Mouse (Mus musculus) liver, embryonic 16.5 days (tissue): ENCODE measurements around the gene Gpn1. TPM values are rescaled to one million over a fixed set of nuclear protein-coding genes. Genes with fewer than 3 reads are reported as not detected.
"Not testable (repeated sequence)": the region's sequence is repeated elsewhere in the genome, so short reads cannot be mapped to it uniquely, and the experiment has no call there.

Experiments
- ATAC-seq: fragments of 200-750 bp; cut with Nextera tagmentation; 2 replicates; pipeline ENCODE4 v1.8.0; 2017; ENCODE audit warnings: low read depth, mild to moderate bottlenecking, moderate number of reproducible peaks, moderate library complexity
- H3K27ac ChIP-seq: fragments of 300-500 bp; sonication (generic); 2 replicates; pipeline ENCODE4 v1.5.1; 2014; ENCODE audit warnings: mild to moderate bottlenecking, low read length
- H3K27me3 ChIP-seq: fragments of 300-500 bp; sonication (generic); 2 replicates; pipeline ENCODE4 v1.6.1; 2014; ENCODE audit warnings: low read depth, low read length, mixed read lengths; ENCODE audit not compliant: control insufficient read depth, insufficient read depth
- H3K36me3 ChIP-seq: fragments of 300-500 bp; sonication (generic); 2 replicates; pipeline ENCODE4 v1.6.1; 2014; ENCODE audit warnings: mild to moderate bottlenecking; ENCODE audit not compliant: control insufficient read depth, insufficient read depth
- H3K4me1 ChIP-seq: fragments of 300-500 bp; sonication (generic); 2 replicates; pipeline ENCODE4 v1.6.1; 2014; ENCODE audit warnings: low read depth, low read length, mixed read lengths; ENCODE audit not compliant: control insufficient read depth
- H3K4me2 ChIP-seq: fragments of 300-500 bp; sonication (generic); 2 replicates; pipeline ENCODE4 v1.6.1; 2014; ENCODE audit warnings: low read depth, low read length, mixed read lengths
- H3K4me3 ChIP-seq: fragments of 300-500 bp; sonication (generic); 2 replicates; pipeline ENCODE4 v1.5.1; 2014; ENCODE audit warnings: low read depth, mild to moderate bottlenecking, low read length
- H3K9ac ChIP-seq: fragments of 300-500 bp; sonication (generic); 2 replicates; pipeline ENCODE4 v1.6.1; 2014; ENCODE audit warnings: low read depth, low read length
- H3K9me3 ChIP-seq: fragments of 300-500 bp; sonication (generic); replicated peaks from 2 replicates; pipeline ENCODE4 v1.6.1; 2016; ENCODE audit warnings: low read length; ENCODE audit not compliant: control insufficient read depth
- WGBS: fragments of 180-500 bp; shearing (Covaris S2); extraction: QIAGEN DNeasy Blood & Tissue Kit; methylation state at CpG from one replicate; pipeline ENCODE4 v1.1.7; 2014; ENCODE audit not compliant: insufficient replicate concordance; 5-methylcytosine and 5-hydroxymethylcytosine counted together
- polyA plus RNA-seq: library from polyadenylated mRNA; unstranded; fragments of >200 nt; fragmentation: Nextera tagmentation; extraction: Ambion mirVana; gene quantifications from 2 replicates; pipeline ENCODE4 v1.2.1, GENCODE M21; 2015

Gpn1 gene
- polyA plus RNA-seq, 1 experiment from 2014 or later, result 14.4 TPM

DNA sequence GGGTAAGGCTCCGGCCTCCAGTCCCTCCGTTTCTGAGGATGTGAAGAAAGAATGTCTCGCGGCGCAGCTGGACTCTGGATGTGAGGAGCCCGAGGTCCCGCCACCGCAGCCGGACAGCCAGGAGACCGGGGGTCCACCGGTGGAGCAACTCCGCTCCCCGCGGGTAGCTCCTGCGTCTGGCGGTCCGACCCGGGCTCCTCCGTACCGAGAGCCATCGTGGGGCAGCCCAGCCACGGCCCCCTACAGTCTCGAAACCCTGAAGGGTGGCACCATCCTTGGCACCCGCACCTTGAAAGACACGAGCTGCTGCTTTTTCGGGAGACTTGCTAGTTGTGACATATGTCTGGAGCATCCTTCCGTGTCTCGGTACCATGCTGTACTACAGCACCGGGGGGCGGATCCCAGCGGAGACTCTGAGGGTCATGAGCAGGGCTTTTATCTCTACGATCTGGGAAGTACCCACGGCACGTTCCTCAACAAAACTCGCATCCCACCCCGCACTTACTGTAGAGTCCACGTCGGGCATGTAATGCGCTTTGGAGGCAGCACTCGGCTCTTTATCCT is 32.7 kb downstream of the Gpn1 start:
- Histone ChIP-seq H3K9ac (peak overlapping the region; percentile 86), H3K27ac (peak overlapping the region; percentile 31; the same call in 1 of the 2 replicates), H3K9me3 (no peaks in the 10 kb centered on the region), H3K4me2 (peak overlapping the region; percentile 90), H3K4me3 (peak overlapping the region; percentile 91), H3K36me3 (peaks cover 14% of the 10 kb centered on the region), H3K4me1 (peaks cover 13% of the 10 kb centered on the region), H3K27me3 (no peaks in the 10 kb centered on the region)
- ATAC-seq, result peak; percentile 51
- 2% methylated on average over 40 of the region's 40 CpGs for WGBS

DNA sequence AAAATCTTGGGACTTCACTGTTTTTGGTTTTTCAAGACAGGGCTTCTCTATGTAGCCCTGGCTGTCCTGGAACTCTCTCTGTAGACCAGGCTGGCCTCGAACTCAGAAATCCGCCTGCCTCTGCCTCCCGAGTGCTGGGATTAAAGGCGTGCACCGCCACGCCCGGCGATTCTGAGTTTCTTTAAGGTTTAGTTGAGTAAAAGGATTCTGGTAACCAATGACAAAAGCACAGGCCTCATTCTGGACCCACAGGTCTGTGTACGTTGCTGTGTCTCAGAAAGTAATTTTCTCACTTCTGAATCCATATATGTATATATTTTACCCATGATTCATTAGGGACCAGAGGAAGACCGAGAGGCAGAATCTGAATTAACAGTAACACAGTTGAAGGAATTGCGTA is 33.2 kb downstream of the Gpn1 start, which contains the start of gene Supt7l:
TSS of gene Supt7l (minus strand) at position 101 of the 400 bp plus-strand sequence.
- Histone ChIP-seq H3K4me2 (peak within 1 kb of the TSS; percentile 90), H3K36me3 (peaks cover 17% of the 10 kb centered on the region), H3K4me3 (peak within 1 kb of the TSS; percentile 91), H3K9ac (peak within 1 kb of the TSS; percentile 86), H3K4me1 (peaks cover 13% of the 10 kb centered on the region), H3K27ac (peak within 1 kb of the TSS; percentile 31; the same call in 1 of the 2 replicates)
- H3K9me3 ChIP-seq, H3K27me3 ChIP-seq, ATAC-seq: not testable (repeated sequence)
- WGBS, result 62% methylated on average over 11 of the region's 11 CpGs

- Histone ChIP-seq H3K9me3 (no peaks in the 10 kb centered on the region), H3K27me3 (no peaks in the 10 kb centered on the region), H3K36me3 (peaks cover 17% of the 10 kb centered on the region), H3K4me3 (no peak overlapping the region), H3K4me2 (no peak overlapping the region), H3K9ac (no peak overlapping the region), H3K27ac (no peak overlapping the region), H3K4me1 (peaks cover 13% of the 10 kb centered on the region)
- 21% methylated on average over 2 of the region's 2 CpGs for WGBS
- ATAC-seq, result no peak
Measured at GRCm38 (mm10) chr5:31528560-31528959, 34.0 kb downstream of the Gpn1 start.

- Histone ChIP-seq H3K27me3 (no peaks in the 10 kb centered on the region), H3K36me3 (peaks cover 37% of the 10 kb centered on the region), H3K4me3 (no peak overlapping the region), H3K9me3 (no peaks in the 10 kb centered on the region), H3K27ac (no peak overlapping the region), H3K4me1 (no peaks in the 10 kb centered on the region), H3K4me2 (no peak overlapping the region), H3K9ac (no peak overlapping the region)
- no peak for ATAC-seq
- 71% methylated on average over 2 of the region's 2 CpGs for WGBS
Measured at GRCm38 (mm10) chr5:31535228-31535627, 40.7 kb downstream of the Gpn1 start.

DNA sequence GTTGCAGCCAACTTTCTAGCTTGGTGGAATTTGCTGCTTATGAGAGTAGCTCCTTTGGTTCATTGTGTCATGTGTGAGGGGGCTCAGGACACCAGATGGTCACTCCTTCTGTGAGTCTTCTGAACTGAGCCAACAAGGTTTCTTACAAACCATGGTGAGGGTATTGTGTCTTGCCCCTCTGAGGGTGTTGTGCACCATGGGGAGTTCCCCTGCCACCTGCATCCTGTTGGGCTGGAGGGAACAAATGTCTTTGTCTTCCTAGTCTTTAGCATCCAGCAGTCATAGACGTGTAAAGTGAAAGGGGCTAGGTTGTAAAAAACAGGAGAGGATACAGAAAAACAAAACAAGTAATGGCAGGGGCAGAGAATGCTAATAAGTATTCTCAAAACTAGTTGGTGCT is 64.9 kb downstream of the Gpn1 start:
- H3K9me3 ChIP-seq, result no peaks in the 10 kb centered on the region
- WGBS, result 42% methylated on average over 1 of the region's 1 CpGs
- H3K36me3 ChIP-seq, result peaks cover 2% of the 10 kb centered on the region
- ATAC-seq, result no peak
- H3K9ac ChIP-seq, result no peak overlapping the region
- no peak overlapping the region for H3K4me3 ChIP-seq
- no peaks in the 10 kb centered on the region for H3K4me1 ChIP-seq
- no peak overlapping the region for H3K4me2 ChIP-seq
- H3K27ac ChIP-seq, result no peak overlapping the region
- no peaks in the 10 kb centered on the region for H3K27me3 ChIP-seq

DNA sequence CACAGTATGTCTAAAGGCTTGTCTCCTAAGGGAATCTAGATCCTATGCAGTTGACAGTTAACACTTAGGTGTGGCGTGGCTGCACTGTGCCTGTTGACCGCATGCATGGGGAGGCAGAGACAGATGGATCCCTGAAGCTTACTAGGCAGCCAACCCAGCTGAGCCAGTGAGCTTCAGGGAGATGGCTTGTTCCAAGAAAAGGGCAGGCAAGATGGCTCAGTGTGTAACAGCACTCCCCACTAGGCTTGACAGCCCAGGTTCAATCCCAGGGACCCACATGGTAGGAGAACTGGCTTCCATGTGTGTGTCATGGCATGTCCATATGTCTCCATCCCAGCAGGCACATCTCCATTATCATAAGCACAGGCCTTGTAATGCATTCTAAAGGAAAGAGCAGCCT is 65.8 kb downstream of the Gpn1 start:
- 81% methylated on average over 2 of the region's 2 CpGs for WGBS
- no peaks in the 10 kb centered on the region for H3K9me3 ChIP-seq
- no peak overlapping the region for H3K4me3 ChIP-seq
- no peaks in the 10 kb centered on the region for H3K27me3 ChIP-seq
- no peaks in the 10 kb centered on the region; the same call in 1 of the 2 replicates for H3K36me3 ChIP-seq
- no peak overlapping the region for H3K9ac ChIP-seq
- no peak overlapping the region for H3K27ac ChIP-seq
- no peak for ATAC-seq
- H3K4me2 ChIP-seq, result no peak overlapping the region
- H3K4me1 ChIP-seq, result no peaks in the 10 kb centered on the region

DNA sequence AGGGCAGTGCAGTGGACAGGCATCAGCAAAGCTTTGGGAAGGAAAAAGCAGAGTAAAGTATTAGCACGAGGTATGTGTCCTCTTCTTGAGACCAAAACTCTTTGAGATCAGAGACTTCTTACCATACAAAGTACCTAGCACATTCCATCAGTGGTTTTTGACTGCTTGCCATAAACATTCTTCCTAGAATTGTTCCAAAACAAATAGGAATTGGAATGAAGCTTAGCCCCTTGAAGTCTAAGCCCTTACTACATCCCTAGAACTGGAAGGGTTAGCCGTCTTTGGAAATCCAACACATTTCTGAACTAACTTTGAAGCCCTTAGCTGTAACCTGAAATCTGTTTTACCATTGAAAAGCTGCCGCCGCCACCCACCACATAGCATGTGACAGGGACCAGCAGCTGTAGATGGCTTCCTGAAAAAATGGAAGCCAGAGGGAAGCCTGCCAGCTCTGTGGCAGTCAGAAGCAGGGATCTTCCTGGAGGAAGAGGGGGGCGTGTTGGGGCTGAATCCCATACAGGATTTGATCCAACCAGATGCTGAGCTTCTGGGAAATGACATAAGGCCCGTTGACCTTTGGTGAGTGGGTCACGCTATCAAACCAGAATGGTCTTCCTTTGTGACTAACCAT is 67.6 kb downstream of the Gpn1 start:
- ATAC-seq, result no peak
- Histone ChIP-seq H3K27ac (no peak overlapping the region), H3K4me1 (no peaks in the 10 kb centered on the region), H3K4me3 (no peak overlapping the region), H3K9me3 (no peaks in the 10 kb centered on the region), H3K4me2 (no peak overlapping the region), H3K9ac (no peak overlapping the region), H3K27me3 (no peaks in the 10 kb centered on the region), H3K36me3 (no peaks in the 10 kb centered on the region; the same call in 1 of the 2 replicates)
- 65% methylated on average over 7 of the region's 7 CpGs for WGBS

Other genes with a start within 250 kb of the Gpn1 start
- gene Krtcap3, start 243.1 kb upstream of the Gpn1 start, polyA plus RNA-seq, result 4.8 and 4.9 TPM in 2 replicates
- 4.5 and 5.1 TPM in 2 replicates for gene Ift172, start 203.6 kb upstream of the Gpn1 start, polyA plus RNA-seq
- 4.0 and 5.2 TPM in 2 replicates for gene Fndc4, start 198.7 kb upstream of the Gpn1 start, polyA plus RNA-seq
- 31.1 and 39.4 TPM in 2 replicates for gene Gckr, start 197.3 kb upstream of the Gpn1 start, polyA plus RNA-seq
- gene Zfp512, start 42.3 kb upstream of the Gpn1 start, polyA plus RNA-seq, result 13.3 and 14.2 TPM in 2 replicates
- gene 4930548H24Rik, start 9.0 kb upstream of the Gpn1 start, polyA plus RNA-seq, result not detected in 2 replicates
- gene Slc4a1ap, start 32.3 kb downstream of the Gpn1 start, polyA plus RNA-seq, result 10.6 and 11.0 TPM in 2 replicates
- 7.5 and 8.4 TPM in 2 replicates for gene Supt7l, start 33.1 kb downstream of the Gpn1 start, polyA plus RNA-seq
- gene Mrpl33, start 102.2 kb downstream of the Gpn1 start, polyA plus RNA-seq, result 141 and 152 TPM in 2 replicates
- gene Rbks, start 202.9 kb downstream of the Gpn1 start, polyA plus RNA-seq, result 17.6 and 18.1 TPM in 2 replicates
- gene Babam2, start 202.9 kb downstream of the Gpn1 start, polyA plus RNA-seq, result 31.8 and 32.4 TPM in 2 replicates